8 mouse cellular contexts compared by ENCODE assay signal in genomic region chr10:122802218-122802617, GRCm38 (mm10).
A peak's percentile ranks its signal among the peaks of the same experiment; 100 is the strongest.
DNase-seq lines count a peak whose midpoint lies in the region; ATAC-seq and TF ChIP-seq lines count a peak whose summit lies in the region.

No protein-coding gene starts in this region.

- no peak for TF ChIP-seq CTCF in kidney, adult 2 months (conservative IDR thresholded peaks at IDR 0.05; ENCODE audit: insufficient read depth, insufficient read length, low read depth, low read length)

- DNase-seq in kidney, postnatal 10 days = peak; percentile 35
- no peak for DNase-seq in kidney, adult 2 months
- no peak for DNase-seq in hindbrain, embryonic 14.5 days (ENCODE audit: low spot score)
- no peak for DNase-seq in urinary bladder, postnatal 14 days (ENCODE audit: low spot score)
- DNase-seq in adipocyte (ENCODE audit: low spot score) = no peak
- no peak for DNase-seq in cerebellum, adult 9-10 months

- H3K4me1 ChIP-seq in kidney, adult 2 months (ENCODE audit: control insufficient read depth, insufficient read depth, low read length) = no peaks in the 10 kb centered on the region; the same call in 1 of the 2 replicates
- peaks cover 3% of the 10 kb centered on the region; the same call in 1 of the 2 replicates for H3K4me1 ChIP-seq in embryonic facial prominence, embryonic 12.5 days
- peaks cover 1% of the 10 kb centered on the region; the same call in 1 of the 2 replicates for H3K4me1 ChIP-seq in hindbrain, embryonic 14.5 days (replicated peaks; ENCODE audit: control insufficient read depth, insufficient read depth, low read length)
- peaks cover 8% of the 10 kb centered on the region; the same call in 1 of the 2 replicates for H3K4me1 ChIP-seq in midbrain, embryonic 15.5 days

- no peaks in the 10 kb centered on the region for H3K36me3 ChIP-seq in kidney, adult 2 months (ENCODE audit: control insufficient read depth, insufficient read depth, low read length)
- no peaks in the 10 kb centered on the region for H3K36me3 ChIP-seq in embryonic facial prominence, embryonic 12.5 days
- no peaks in the 10 kb centered on the region for H3K36me3 ChIP-seq in hindbrain, embryonic 14.5 days (replicated peaks; ENCODE audit: control insufficient read depth, insufficient read depth)
- H3K36me3 ChIP-seq in midbrain, embryonic 15.5 days (replicated peaks) = no peaks in the 10 kb centered on the region

- WGBS in kidney, adult 2 months = 57% methylated on average over 30 of the region's 30 CpGs
- WGBS in embryonic facial prominence, embryonic 12.5 days = 44% methylated on average over 30 of the region's 30 CpGs
- 38% methylated on average over 30 of the region's 30 CpGs for WGBS in hindbrain, embryonic 14.5 days
- 40% methylated on average over 30 of the region's 30 CpGs for WGBS in midbrain, embryonic 15.5 days

- H3K27ac ChIP-seq in kidney, adult 2 months (ENCODE audit: insufficient read depth, low read depth, low read length) = no peak overlapping the region
- no peak overlapping the region for H3K27ac ChIP-seq in embryonic facial prominence, embryonic 12.5 days
- no peak overlapping the region for H3K27ac ChIP-seq in hindbrain, embryonic 14.5 days
- no peak overlapping the region for H3K27ac ChIP-seq in midbrain, embryonic 15.5 days

- H3K27me3 ChIP-seq in kidney, adult 2 months (replicated peaks; ENCODE audit: control insufficient read depth, insufficient read depth, low read length) = no peaks in the 10 kb centered on the region
- H3K27me3 ChIP-seq in embryonic facial prominence, embryonic 12.5 days = no peaks in the 10 kb centered on the region
- H3K27me3 ChIP-seq in hindbrain, embryonic 14.5 days (ENCODE audit: control insufficient read depth, insufficient read depth, low read length) = no peaks in the 10 kb centered on the region
- no peaks in the 10 kb centered on the region for H3K27me3 ChIP-seq in midbrain, embryonic 15.5 days (replicated peaks)

- H3K4me2 ChIP-seq in embryonic facial prominence, embryonic 12.5 days (replicated peaks) = peak overlapping the region; percentile 49
- H3K4me2 ChIP-seq in hindbrain, embryonic 14.5 days (replicated peaks) = peak overlapping the region; percentile 23; the same call in 1 of the 2 replicates
- peak overlapping the region; percentile 35 for H3K4me2 ChIP-seq in midbrain, embryonic 15.5 days

- TF ChIP-seq POLR2A in kidney, adult 2 months (IDR thresholded peaks at IDR 0.05; ENCODE audit: low read depth, low read length) = no peak

- ATAC-seq in embryonic facial prominence, embryonic 12.5 days (ENCODE audit: insufficient number of reproducible peaks, insufficient read depth, low FRiP score, low TSS enrichment) = no peak
- no peak for ATAC-seq in hindbrain, embryonic 14.5 days (ENCODE audit: low FRiP score)
- no peak for ATAC-seq in midbrain, embryonic 15.5 days (replicated peaks)

- no peaks in the 10 kb centered on the region for H3K9me3 ChIP-seq in embryonic facial prominence, embryonic 12.5 days
- H3K9me3 ChIP-seq in hindbrain, embryonic 14.5 days (ENCODE audit: control insufficient read depth, low read length) = peaks cover 10% of the 10 kb centered on the region; the same call in 1 of the 2 replicates
- no peaks in the 10 kb centered on the region for H3K9me3 ChIP-seq in midbrain, embryonic 15.5 days

- no peak overlapping the region for H3K4me3 ChIP-seq in kidney, adult 2 months (ENCODE audit: insufficient read depth, low read depth, low read length)
- peak overlapping the region; percentile 25 for H3K4me3 ChIP-seq in embryonic facial prominence, embryonic 12.5 days
- no peak overlapping the region for H3K4me3 ChIP-seq in hindbrain, embryonic 14.5 days (replicated peaks; ENCODE audit: low read length)
- H3K4me3 ChIP-seq in midbrain, embryonic 15.5 days = 0 out of 2 replicates have a peak overlapping the region, but pooled peaks have one; percentile 3

- 0 out of 2 replicates have a peak overlapping the region, but pooled peaks have one; percentile 36 for H3K9ac ChIP-seq in embryonic facial prominence, embryonic 12.5 days
- H3K9ac ChIP-seq in hindbrain, embryonic 14.5 days = no peak overlapping the region
- H3K9ac ChIP-seq in midbrain, embryonic 15.5 days = no peak overlapping the region

Comparison
In these comparisons a context has a peak if more than half of its experiments do, and no peak if none do; other contexts are left out.
1. H3K4me3 ChIP-seq: peak in embryonic facial prominence, embryonic 12.5 days (single experiment) and midbrain, embryonic 15.5 days (single experiment); none in kidney, adult 2 months (single experiment) and hindbrain, embryonic 14.5 days (single experiment).
2. Peak in every context shown above with its lines, with median percentiles within 50 percentile points of each other: H3K4me2 ChIP-seq.